Comparison of ENCODE assay signal across 14 mouse cellular contexts in the genomic region with DNA sequence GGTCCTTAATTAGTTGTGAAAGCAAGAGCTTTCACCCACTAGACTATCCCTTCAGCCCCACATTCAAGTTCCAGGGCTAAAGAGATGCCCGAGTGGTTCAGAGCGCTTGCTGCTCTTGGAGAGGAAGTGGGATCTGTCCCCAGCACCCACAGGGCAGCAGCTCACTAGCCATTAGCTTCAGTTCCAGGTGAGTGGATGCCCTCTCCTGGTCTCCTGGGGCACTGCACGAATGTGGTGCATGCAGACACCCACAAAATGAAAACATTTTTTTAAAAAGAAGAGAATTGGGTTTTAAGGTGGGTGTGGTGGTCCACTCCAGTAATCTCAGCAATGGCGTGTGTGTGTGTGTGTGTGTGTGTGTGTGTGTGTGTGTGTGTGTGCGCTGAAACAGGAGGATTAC. TPM values are rescaled to one million over a fixed set of nuclear protein-coding genes. Genes with fewer than 3 reads are reported as not detected.
DNase-seq lines count a peak whose midpoint lies in the region; ATAC-seq and TF ChIP-seq lines count a peak whose summit lies in the region.
"Had no signal": no experiment of that assay in that cellular context is flagged by ENCODE, and none has a peak within 500 bp of the region (broad histone marks: within the 10 kb centered on the region; RNA-seq: fewer than 3 reads in every experiment).

No protein-coding gene starts in this region.

- no peak for ATAC-seq in hindbrain, postnatal 0 days
- no peak for ATAC-seq in hindbrain, embryonic 16.5 days
- no peak for ATAC-seq in lung, embryonic 14.5 days (ENCODE audit: insufficient read depth)
- ATAC-seq: forebrain, embryonic 15.5 days had no signal

- WGBS in hindbrain, postnatal 0 days, result 85% methylated on average over 5 of the region's 5 CpGs
- WGBS in hindbrain, embryonic 16.5 days, result 84% methylated on average over 5 of the region's 5 CpGs
- 77% methylated on average over 5 of the region's 5 CpGs for WGBS in lung, embryonic 14.5 days
- WGBS in small intestine, adult 2 months, result 82% methylated on average over 5 of the region's 5 CpGs

- no peak overlapping the region for H3K9ac ChIP-seq in hindbrain, postnatal 0 days (replicated peaks; ENCODE audit: low read length)
- no peak overlapping the region for H3K9ac ChIP-seq in hindbrain, embryonic 16.5 days (ENCODE audit: low read depth, low read length)
- no peak overlapping the region for H3K9ac ChIP-seq in lung, embryonic 14.5 days
- no peak overlapping the region for H3K9ac ChIP-seq in MEL (ENCODE audit: control insufficient read depth, low read depth, low read length, poor library complexity, severe bottlenecking)
- H3K9ac ChIP-seq: forebrain, embryonic 15.5 days; heart, embryonic 12.5 days; liver, embryonic 13.5 days had no signal

- H3K4me2 ChIP-seq in hindbrain, postnatal 0 days (ENCODE audit: low read depth, low read length), result no peak overlapping the region
- no peak overlapping the region for H3K4me2 ChIP-seq in hindbrain, embryonic 16.5 days (ENCODE audit: low read length)
- no peak overlapping the region for H3K4me2 ChIP-seq in lung, embryonic 14.5 days
- H3K4me2 ChIP-seq: forebrain, embryonic 15.5 days; heart, embryonic 12.5 days; liver, embryonic 13.5 days had no signal

- no peaks in the 10 kb centered on the region for H3K9me3 ChIP-seq in hindbrain, postnatal 0 days (ENCODE audit: low read length)
- no peaks in the 10 kb centered on the region for H3K9me3 ChIP-seq in hindbrain, embryonic 16.5 days (ENCODE audit: control insufficient read depth, low read length)
- H3K9me3 ChIP-seq in lung, embryonic 14.5 days (ENCODE audit: low read depth, low read length), result no peaks in the 10 kb centered on the region
- no peaks in the 10 kb centered on the region for H3K9me3 ChIP-seq in MEL (replicated peaks; ENCODE audit: insufficient read depth, low read length)
- H3K9me3 ChIP-seq: forebrain, embryonic 15.5 days; heart, embryonic 12.5 days; liver, embryonic 13.5 days had no signal

- no peak for TF ChIP-seq EP300 in MEL (IDR thresholded peaks at IDR 0.05; ENCODE audit: low read depth in 1 of 2, low read length in 2 of 2)

- H3K27me3 ChIP-seq in hindbrain, postnatal 0 days (ENCODE audit: insufficient read depth, low read length), result no peaks in the 10 kb centered on the region
- H3K27me3 ChIP-seq in hindbrain, embryonic 16.5 days (replicated peaks; ENCODE audit: control insufficient read depth, insufficient read depth, low read length), result no peaks in the 10 kb centered on the region
- H3K27me3 ChIP-seq in lung, embryonic 14.5 days (ENCODE audit: insufficient read depth, low read length), result no peaks in the 10 kb centered on the region
- H3K27me3 ChIP-seq in MEL (ENCODE audit: control insufficient read depth in 1 of 2, insufficient read depth in 2 of 2, low read length in 2 of 2), result no peaks in the 10 kb centered on the region
- H3K27me3 ChIP-seq in small intestine, adult 2 months (ENCODE audit: control insufficient read depth, insufficient read depth, low read length), result no peaks in the 10 kb centered on the region
- H3K27me3 ChIP-seq: forebrain, embryonic 15.5 days; heart, embryonic 12.5 days; liver, embryonic 13.5 days had no signal

- no peak for DNase-seq in hindbrain, postnatal 0 days (ENCODE audit: low spot score)
- DNase-seq in lung, embryonic 14.5 days, result no peak
- no peak for DNase-seq in lung, postnatal 4 days
- peak; percentile 48 for DNase-seq in MEL (ENCODE audit: low read depth, low spot score)
- DNase-seq in spleen, postnatal 36 days (ENCODE audit: low spot score in 2 of 2), result no peak
- no peak for DNase-seq in layer of hippocampus, adult 18-20 months (ENCODE audit: low spot score in 2 of 2)
- DNase-seq: cerebellum, adult 9-10 months; embryo, embryonic 11 days; heart, postnatal 4 days; liver, embryonic 13.5 days had no signal

- H3K36me3 ChIP-seq in hindbrain, postnatal 0 days (ENCODE audit: insufficient read depth, low read length), result peaks cover 20% of the 10 kb centered on the region; the same call in 1 of the 2 replicates
- peaks cover 10% of the 10 kb centered on the region; the same call in 1 of the 2 replicates for H3K36me3 ChIP-seq in hindbrain, embryonic 16.5 days (ENCODE audit: control insufficient read depth, insufficient read depth, low read length)
- peaks cover 43% of the 10 kb centered on the region; the same call in 1 of the 2 replicates for H3K36me3 ChIP-seq in lung, embryonic 14.5 days (ENCODE audit: insufficient read depth)
- H3K36me3 ChIP-seq in MEL (ENCODE audit: control insufficient read depth in 1 of 2, insufficient read depth in 2 of 2, low read length in 2 of 2), result peaks cover 0 to 2% of the 10 kb centered on the region in 2 experiments; a peak in 2 of 4 replicates
- H3K36me3 ChIP-seq in small intestine, adult 2 months (ENCODE audit: control insufficient read depth, insufficient read depth, low read length), result peaks cover 26% of the 10 kb centered on the region

- no peak overlapping the region for H3K27ac ChIP-seq in hindbrain, postnatal 0 days
- H3K27ac ChIP-seq in hindbrain, embryonic 16.5 days (ENCODE audit: low read depth, low read length), result no peak overlapping the region
- no peak overlapping the region for H3K27ac ChIP-seq in lung, embryonic 14.5 days (ENCODE audit: low read depth)
- H3K27ac ChIP-seq in MEL (ENCODE audit: control insufficient read depth, low read depth, low read length), result no peak overlapping the region
- no peak overlapping the region for H3K27ac ChIP-seq in small intestine, adult 2 months (ENCODE audit: insufficient read depth, low read depth, low read length)
- H3K27ac ChIP-seq: forebrain, embryonic 15.5 days; liver, embryonic 13.5 days had no signal

- TF ChIP-seq RAD21 in MEL (IDR thresholded peaks at IDR 0.05; ENCODE audit: low read depth, low read length), result peak; percentile 29

- TF ChIP-seq CTCF in hindbrain, postnatal 0 days (IDR thresholded peaks at IDR 0.05; ENCODE audit: low read depth), result 0 out of 2 replicates have a peak, but pooled peaks have one; percentile 18
- peak; percentile 13; the same call in 1 of the 2 replicates for TF ChIP-seq CTCF in lung, embryonic 14.5 days (IDR thresholded peaks at IDR 0.05; ENCODE audit: low read depth)
- peak; percentile 40 to 53 (median 51); a peak in 5 of 6 replicates for TF ChIP-seq CTCF in MEL (IDR thresholded peaks at IDR 0.05 in 2 of 3, conservative IDR thresholded peaks at IDR 0.05 in 1 of 3; ENCODE audit: control insufficient read depth in 1 of 3, insufficient read depth in 1 of 3, low read depth in 2 of 3, low read length in 3 of 3, poor library complexity in 1 of 3, severe bottlenecking in 1 of 3)
- 0 out of 2 replicates have a peak, but pooled peaks have one; percentile 11 for TF ChIP-seq CTCF in small intestine, adult 2 months (IDR thresholded peaks at IDR 0.05; ENCODE audit: extremely low read depth, insufficient read length, insufficient replicate concordance, low read depth, low read length)

- no peak for TF ChIP-seq POLR2A in MEL (IDR thresholded peaks at IDR 0.05; ENCODE audit: control insufficient read depth in 1 of 2, insufficient read depth in 1 of 2, low read depth in 1 of 2, low read length in 2 of 2, poor library complexity in 1 of 2)
- no peak for TF ChIP-seq POLR2A in small intestine, adult 2 months (IDR thresholded peaks at IDR 0.05; ENCODE audit: low read depth, low read length)

- H3K79me2 ChIP-seq in MEL (ENCODE audit: control insufficient read depth, insufficient read depth, low read length, poor library complexity), result no peaks in the 10 kb centered on the region

- H3K4me1 ChIP-seq in hindbrain, postnatal 0 days (ENCODE audit: insufficient read depth, low read length), result no peaks in the 10 kb centered on the region
- no peaks in the 10 kb centered on the region for H3K4me1 ChIP-seq in hindbrain, embryonic 16.5 days (ENCODE audit: control insufficient read depth, insufficient read depth, low read depth, low read length)
- no peaks in the 10 kb centered on the region for H3K4me1 ChIP-seq in lung, embryonic 14.5 days (ENCODE audit: insufficient read depth)
- H3K4me1 ChIP-seq in MEL (ENCODE audit: control insufficient read depth in 1 of 2, insufficient read depth in 2 of 2, low read length in 2 of 2), result no peaks in the 10 kb centered on the region
- no peaks in the 10 kb centered on the region for H3K4me1 ChIP-seq in small intestine, adult 2 months (ENCODE audit: control insufficient read depth, insufficient read depth, insufficient read length, low read length)
- H3K4me1 ChIP-seq: heart, embryonic 12.5 days; liver, embryonic 13.5 days had no signal

- H3K4me3 ChIP-seq in hindbrain, postnatal 0 days (ENCODE audit: low read length), result no peak overlapping the region
- H3K4me3 ChIP-seq in hindbrain, embryonic 16.5 days (ENCODE audit: low read length), result no peak overlapping the region
- no peak overlapping the region for H3K4me3 ChIP-seq in lung, embryonic 14.5 days (ENCODE audit: low read depth, low read length)
- no peak overlapping the region for H3K4me3 ChIP-seq in MEL (ENCODE audit: control insufficient read depth in 1 of 2, insufficient read depth in 1 of 2, low read depth in 2 of 2, low read length in 2 of 2)
- H3K4me3 ChIP-seq in small intestine, adult 2 months (ENCODE audit: low read depth, low read length), result no peak overlapping the region
- H3K4me3 ChIP-seq: forebrain, embryonic 15.5 days; heart, embryonic 12.5 days; liver, embryonic 13.5 days had no signal

TF ChIP-seq in MEL, 35 proteins besides CTCF, POLR2A, EP300 and RAD21 (continues in another document):
- TF ChIP-seq SMC3 (IDR thresholded peaks at IDR 0.05; ENCODE audit: low read depth, low read length), result peak; percentile 51

RNA-seq across cellular contexts. Expression of a gene that starts 40.7 kb away (rescaled TPM):
- 20.5 and 22.7 TPM in 2 replicates for total RNA-seq in hindbrain, postnatal 0 days (2014; rRNA removed)
- 17.6 and 18.1 TPM in 2 replicates for polyA plus RNA-seq in hindbrain, postnatal 0 days (2015; fragmentation: Nextera tagmentation; extraction: Ambion mirVana)
- polyA plus RNA-seq in hindbrain, embryonic 16.5 days (2015; fragmentation: Nextera tagmentation; extraction: Ambion mirVana), result 22.0 and 23.5 TPM in 2 replicates
- 25.2 and 27.5 TPM in 2 replicates for polyA plus RNA-seq in lung, embryonic 14.5 days (2014; fragmentation: Nextera tagmentation; extraction: Ambion mirVana)
- 33.0 and 38.8 TPM in 2 replicates for total RNA-seq in MEL (2012; rRNA removed)
- polyA plus RNA-seq in MEL (2012; ENCODE audit: insufficient read depth in 1 of 2, insufficient read length in 2 of 2, low read depth in 1 of 2, low replicate concordance in 2 of 2, missing spikeins in 1 of 2), result 100 to 1,000 TPM in 1 of 2 experiments, 10 to 100 TPM in 1; 33.3 to 133 TPM
- 5.7 and 5.8 TPM in 2 replicates for polyA plus RNA-seq in small intestine, adult 2 months (2012; rRNA removed)
- total RNA-seq in layer of hippocampus, adult 18-20 months (2021), result 10 to 100 TPM; 16.1 to 16.6 TPM

RNA-seq across cellular contexts. Expression of a gene that starts 40.7 kb away (rescaled TPM):
- total RNA-seq in hindbrain, postnatal 0 days (2014; rRNA removed), result 14.9 and 21.5 TPM in 2 replicates
- 52.3 and 57.2 TPM in 2 replicates for polyA plus RNA-seq in hindbrain, postnatal 0 days (2015; fragmentation: Nextera tagmentation; extraction: Ambion mirVana)
- 56.1 and 64.4 TPM in 2 replicates for polyA plus RNA-seq in hindbrain, embryonic 16.5 days (2015; fragmentation: Nextera tagmentation; extraction: Ambion mirVana)
- polyA plus RNA-seq in lung, embryonic 14.5 days (2014; fragmentation: Nextera tagmentation; extraction: Ambion mirVana), result 50.7 and 51.4 TPM in 2 replicates
- total RNA-seq in MEL (2012; rRNA removed), result 51.1 and 74.7 TPM in 2 replicates
- 10 to 100 TPM in 1 of 2 experiments, not detected in 1; 88.1 TPM for polyA plus RNA-seq in MEL (2012; ENCODE audit: insufficient read depth in 1 of 2, insufficient read length in 2 of 2, low read depth in 1 of 2, low replicate concordance in 2 of 2, missing spikeins in 1 of 2)
- 13.0 and 24.2 TPM in 2 replicates for polyA plus RNA-seq in small intestine, adult 2 months (2012; rRNA removed)
- total RNA-seq in layer of hippocampus, adult 18-20 months (2021), result 10 to 100 TPM; 83.1 to 83.6 TPM
